In genomic region chr14:61715746-61716145, GRCm38 (mm10) we compare ENCODE assay signal across 18 mouse cellular contexts.
DNase-seq lines count a peak whose midpoint lies in the region; TF ChIP-seq lines count a peak whose summit lies in the region.
"Had no signal": no experiment of that assay in that cellular context is flagged by ENCODE, and none has a peak within 500 bp of the region (broad histone marks: within the 10 kb centered on the region; RNA-seq: fewer than 3 reads in every experiment).

No protein-coding gene starts in this region.

- H3K4me1 ChIP-seq in CH12.LX (ENCODE audit: control insufficient read depth in 1 of 2, insufficient read depth in 2 of 2), result peaks cover 6% of the 10 kb centered on the region in 2 experiments; a peak in 3 of 4 replicates
- H3K4me1 ChIP-seq: heart, embryonic 15.5 days; hindbrain, embryonic 12.5 days; liver, embryonic 15.5 days; neural tube, embryonic 12.5 days had no signal

- peak; percentile 51 for TF ChIP-seq CTCF in layer of hippocampus, adult 2 months (conservative IDR thresholded peaks at IDR 0.05)
- TF ChIP-seq CTCF in CH12.LX (conservative IDR thresholded peaks at IDR 0.05 in 1 of 2, IDR thresholded peaks at IDR 0.05 in 1 of 2; ENCODE audit: low read depth in 2 of 2, low read length in 2 of 2), result peak; percentile 6 to 24; a peak in 2 of 4 replicates
- TF ChIP-seq CTCF in brain, embryonic 14.5 days (IDR thresholded peaks at IDR 0.05; ENCODE audit: borderline replicate concordance, extremely low read depth, insufficient read depth, insufficient read length), result peak; percentile 11; the same call in 1 of the 2 replicates

- DNase-seq in layer of hippocampus, adult 2 months (ENCODE audit: low spot score in 2 of 2), result no peak
- no peak for DNase-seq in layer of hippocampus, adult 8-10 months (ENCODE audit: low spot score in 2 of 2)
- peak; percentile 70 to 72 for DNase-seq in B cell, adult 2 months
- DNase-seq in CH12.LX (ENCODE audit: extremely low read depth), result peak; percentile 14
- DNase-seq in brain, embryonic 14.5 days (ENCODE audit: low read depth), result no peak
- no peak for DNase-seq in right cerebral cortex, postnatal 10 days (ENCODE audit: low spot score in 2 of 2)
- no peak for DNase-seq in layer of hippocampus, postnatal 25 days (ENCODE audit: extremely low spot score in 1 of 2, low spot score in 1 of 2)
- DNase-seq: adrenal gland, adult 2 months; gastrocnemius, postnatal 25 days; kidney, adult 8-10 months; lung, postnatal 4 days; midbrain, embryonic 14.5 days; retina, postnatal 1 day had no signal

- no peak for TF ChIP-seq EP300 in CH12.LX (IDR thresholded peaks at IDR 0.05; ENCODE audit: low read length)

- TF ChIP-seq RAD21 in CH12.LX (IDR thresholded peaks at IDR 0.05; ENCODE audit: low read depth, low read length), result no peak; the same call in none of the 2 replicates

- no peak overlapping the region for H3K4me3 ChIP-seq in layer of hippocampus, adult 2 months
- no peak overlapping the region for H3K4me3 ChIP-seq in CH12.LX (replicated peaks in 1 of 3; ENCODE audit: low read depth in 2 of 3, low read length in 2 of 3, poor library complexity in 1 of 3)
- H3K4me3 ChIP-seq: erythroblast, embryonic 14.5 days; heart, embryonic 15.5 days; hindbrain, embryonic 12.5 days; liver, embryonic 15.5 days; neural tube, embryonic 12.5 days had no signal

- H3K9ac ChIP-seq in CH12.LX (ENCODE audit: insufficient read depth, low read depth), result no peak overlapping the region
- H3K9ac ChIP-seq: heart, embryonic 15.5 days; hindbrain, embryonic 12.5 days; liver, embryonic 15.5 days; neural tube, embryonic 12.5 days had no signal

- TF ChIP-seq POLR2A in CH12.LX (IDR thresholded peaks at IDR 0.05; ENCODE audit: low read depth, low read length), result no peak
- TF ChIP-seq POLR2A in brain, embryonic 14.5 days (IDR thresholded peaks at IDR 0.05; ENCODE audit: borderline replicate concordance, extremely low read depth, insufficient read depth, insufficient read length, poor library complexity, severe bottlenecking), result no peak

- H3K36me3 ChIP-seq in CH12.LX (replicated peaks in 1 of 2; ENCODE audit: control insufficient read depth in 1 of 2, insufficient read depth in 1 of 2, low read length in 1 of 2), result no peaks in the 10 kb centered on the region
- H3K36me3 ChIP-seq: heart, embryonic 15.5 days; hindbrain, embryonic 12.5 days; liver, embryonic 15.5 days; neural tube, embryonic 12.5 days had no signal

- in situ Hi-C loops in CH12.LX (cut with MboI; ENCODE audit: low pct_ligation_motif_present, low pct_unique_long_range_greater_than_20kb, low sequenced_read_pairs), result no loop called here

- no peak overlapping the region for H3K27ac ChIP-seq in layer of hippocampus, adult 2 months
- H3K27ac ChIP-seq in CH12.LX (ENCODE audit: insufficient read depth, low read depth), result no peak overlapping the region
- H3K27ac ChIP-seq: heart, embryonic 15.5 days; hindbrain, embryonic 12.5 days; liver, embryonic 15.5 days; neural tube, embryonic 12.5 days had no signal

- peaks cover 3% of the 10 kb centered on the region for H3K9me3 ChIP-seq in CH12.LX (replicated peaks; ENCODE audit: low read length)

- H3K79me2 ChIP-seq in CH12.LX (replicated peaks; ENCODE audit: control insufficient read depth, extremely low read depth, insufficient read depth, poor library complexity, severe bottlenecking), result no peaks in the 10 kb centered on the region

- no peak overlapping the region for H3K4me2 ChIP-seq in CH12.LX (ENCODE audit: insufficient read depth, low read depth, poor library complexity, severe bottlenecking)
- H3K4me2 ChIP-seq: heart, embryonic 15.5 days; hindbrain, embryonic 12.5 days; liver, embryonic 15.5 days; neural tube, embryonic 12.5 days had no signal

- no peaks in the 10 kb centered on the region for H3K27me3 ChIP-seq in CH12.LX (replicated peaks)
- H3K27me3 ChIP-seq: heart, embryonic 15.5 days; hindbrain, embryonic 12.5 days; liver, embryonic 15.5 days; neural tube, embryonic 12.5 days had no signal

- dilution Hi-C loops in CH12.LX (cut with MboI; ENCODE audit: extremely low pct_ligation_motif_present, extremely low pct_unique_long_range_greater_than_20kb, low sequenced_read_pairs), result no loop called here

TF ChIP-seq in CH12.LX, 34 proteins besides CTCF, POLR2A, EP300 and RAD21:
- peak; percentile 8; the same call in 1 of the 2 replicates for TF ChIP-seq SMC3 (IDR thresholded peaks at IDR 0.05; ENCODE audit: low read depth, low read length)
- no peak for TF ChIP-seq GABPA (IDR thresholded peaks at IDR 0.05; ENCODE audit: insufficient replicate concordance, low read depth, low read length)

Comparison
In these comparisons a context has a peak if more than half of its experiments do, and no peak if none do; other contexts are left out.
1. DNase-seq: peak in B cell, adult 2 months (2 of 2) and CH12.LX (single experiment); none in layer of hippocampus, adult 2 months (0 of 2), layer of hippocampus, adult 8-10 months (0 of 2), brain, embryonic 14.5 days (single experiment), right cerebral cortex, postnatal 10 days (0 of 2) and layer of hippocampus, postnatal 25 days (0 of 2).
2. Peak in every context shown above with its lines, with median percentiles within 50 percentile points of each other: CTCF ChIP-seq.